Mouse (Mus musculus) c-Kit-positive CD71-negative TER-119-negative erythroid progenitor cells, embryonic 14.5 days (primary cell): Measurements from ENCODE around the gene Olfr716.
"Not testable (repeated sequence)": the region's sequence is repeated elsewhere in the genome, so short reads cannot be mapped to it uniquely, and the experiment has no call there.

Experiments
- DNase-seq: peaks from one replicate; pipeline ENCODE4 v3.0.0-alpha.2; 2013; ENCODE audit warnings: low read depth

Gene Olfr716

DNA sequence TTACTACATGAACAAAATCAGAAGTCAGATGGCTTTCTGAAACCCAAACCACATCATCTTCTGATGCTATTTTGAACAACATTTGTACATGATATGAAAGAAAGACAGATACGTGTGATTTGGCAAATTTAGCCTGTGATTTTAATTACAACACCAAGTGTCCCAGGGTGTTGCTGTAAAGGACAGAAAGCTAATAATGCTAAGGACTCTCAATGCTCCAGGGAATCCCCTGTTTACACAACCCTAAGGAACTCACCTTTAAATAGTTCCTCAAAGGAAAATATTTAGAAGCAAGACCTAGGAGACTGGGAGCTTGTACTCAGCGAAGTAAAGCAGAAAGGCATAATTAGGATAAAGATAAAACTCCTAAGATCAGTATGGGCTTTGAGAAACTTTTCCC is at the start of gene Olfr716:
Gene Olfr716 (plus strand): TSS at position 301 of the 400 bp plus-strand sequence.
- DNase-seq, result not testable (repeated sequence)

DNA sequence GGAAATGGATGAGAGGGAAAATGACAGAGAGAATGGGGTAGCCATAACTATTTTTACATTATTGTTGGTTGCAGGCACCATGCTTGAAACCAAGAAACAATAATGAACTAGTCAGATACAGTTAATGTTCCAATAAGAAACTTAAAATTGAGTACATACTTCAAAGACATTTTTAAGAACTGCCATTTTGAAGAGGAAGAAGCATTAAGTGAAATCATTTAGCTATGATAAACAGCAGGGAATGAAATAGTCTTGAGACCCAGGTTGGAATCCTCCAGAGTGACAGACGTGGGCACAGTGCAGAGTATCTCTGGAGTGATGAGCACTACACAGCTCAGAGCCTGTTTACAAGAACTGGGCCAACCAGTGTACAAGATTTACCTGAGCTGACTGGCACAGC is 45.2 kb upstream of the Olfr716 start, which contains the start of gene Olfr17:
Gene Olfr17 (plus strand): TSS at position 301 of the 400 bp plus-strand sequence.
- DNase-seq, result no peak

DNA sequence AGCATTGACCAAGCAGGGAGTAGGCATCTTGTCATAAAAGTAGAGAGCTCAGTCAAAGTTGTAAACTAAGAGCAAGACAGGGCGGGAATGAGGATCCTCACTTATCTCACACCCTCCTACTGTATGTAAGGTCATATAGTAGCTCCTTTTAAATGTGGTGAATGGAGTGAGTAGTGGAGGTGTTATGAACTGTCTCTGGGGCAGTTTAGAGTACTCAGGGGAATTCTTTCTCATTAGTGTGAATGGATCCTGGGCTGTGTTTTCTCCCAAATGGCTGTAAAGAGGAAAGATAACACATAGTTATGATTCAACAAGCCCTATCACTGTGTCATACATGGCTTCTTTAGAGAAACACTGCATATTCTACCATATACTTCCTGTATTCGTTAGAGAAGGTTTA is 27.9 kb upstream of the Olfr716 start, which contains the start of gene Olfr715b:
Gene Olfr715b (minus strand): TSS at position 101 of the 400 bp plus-strand sequence.
- not testable (repeated sequence) for DNase-seq

- not testable (repeated sequence) for DNase-seq
These were observed 7.1 kb upstream of the Olfr716 start, which contains the start of gene Olfr715 for GRCm38 (mm10) chr7:107130983-107131382. Gene Olfr715, minus strand, starts transcription at chr7:107131083.

DNA sequence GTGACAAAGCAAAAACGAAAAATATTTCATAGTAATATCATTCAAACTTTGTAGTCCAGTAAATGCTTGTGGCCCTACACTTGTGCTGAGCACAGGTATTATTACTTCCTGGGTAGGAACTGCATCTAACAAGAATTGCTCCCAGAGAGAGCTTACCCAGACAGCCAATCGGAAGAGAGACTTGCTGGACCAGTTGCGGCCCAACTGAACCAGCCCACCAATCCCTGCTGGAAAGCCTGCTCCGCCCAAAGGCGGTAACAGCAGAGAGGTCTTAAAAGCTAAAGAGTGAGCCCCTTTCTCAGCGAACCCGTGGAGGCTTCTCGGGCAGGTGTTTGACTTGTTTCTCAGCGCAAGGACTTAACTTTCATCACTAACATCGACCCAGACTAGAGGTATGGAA is 28.6 kb downstream of the Olfr716 start, which contains the start of gene Nlrp14:
Gene Nlrp14 (plus strand): TSS at position 301 of the 400 bp plus-strand sequence.
- DNase-seq, result no peak

- DNase-seq, result no peak
These were observed 42.3 kb downstream of the Olfr716 start for GRCm38 (mm10) chr7:107180406-107180805.
